Mouse (Mus musculus): ENCODE measurements around the gene Pnkd. TPM values are rescaled to one million over a fixed set of nuclear protein-coding genes. Genes with fewer than 3 reads are reported as not detected.

The Pnkd gene
- total and polyA plus RNA-seq, 3 experiments: 45.5 to 318 (median 154) TPM

DNA sequence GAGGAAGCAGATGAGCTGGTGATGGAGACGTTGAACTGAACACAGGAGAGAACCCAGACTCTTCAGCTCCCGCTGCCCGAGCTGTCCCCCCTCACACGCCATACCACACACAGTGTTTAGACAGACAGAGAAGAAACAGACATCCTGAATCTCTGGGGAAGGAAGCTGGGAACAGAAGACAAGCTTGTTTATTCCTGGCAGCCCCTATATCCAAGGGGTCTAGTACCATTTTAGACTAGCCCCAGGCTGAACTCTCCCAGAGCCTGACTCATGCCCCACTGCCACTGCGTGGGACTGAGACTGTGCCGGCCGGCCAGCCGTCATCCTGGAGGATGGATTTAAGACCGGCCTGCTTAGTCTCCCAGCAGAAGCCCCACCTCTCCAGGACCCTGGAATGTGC, 9.7 kb upstream of the Pnkd start:
- no peak for TF ChIP-seq ETS1 (conservative IDR thresholded peaks at IDR 0.05; ENCODE audit: low read depth, low read length)
- no peak for TF ChIP-seq JUN (IDR thresholded peaks at IDR 0.05; ENCODE audit: insufficient read depth, low read depth, low read length)
- no peak for TF ChIP-seq USF1 (IDR thresholded peaks at IDR 0.05; ENCODE audit: low read depth, low read length)
- no peak for TF ChIP-seq NRF1 (IDR thresholded peaks at IDR 0.05; ENCODE audit: low read depth, low read length)
- no peak for TF ChIP-seq CTCF (conservative IDR thresholded peaks at IDR 0.05 in 1 of 2, IDR thresholded peaks at IDR 0.05 in 1 of 2; ENCODE audit: low read depth in 2 of 2, low read length in 2 of 2)
- TF ChIP-seq RAD21 (IDR thresholded peaks at IDR 0.05; ENCODE audit: low read depth, low read length): no peak
- TF ChIP-seq ZKSCAN1 (IDR thresholded peaks at IDR 0.05; ENCODE audit: borderline replicate concordance, low read depth, low read length): no peak
- TF ChIP-seq JUND (conservative IDR thresholded peaks at IDR 0.05; ENCODE audit: low read depth, low read length): no peak
- no peak for TF ChIP-seq GABPA (IDR thresholded peaks at IDR 0.05; ENCODE audit: insufficient replicate concordance, low read depth, low read length)
- no peak for TF ChIP-seq POLR2AphosphoS2 (IDR thresholded peaks at IDR 0.05; ENCODE audit: low read depth, low read length)
- TF ChIP-seq POLR2A (IDR thresholded peaks at IDR 0.05; ENCODE audit: low read depth, low read length): no peak
- no peak for TF ChIP-seq SIN3A (IDR thresholded peaks at IDR 0.05; ENCODE audit: low read length)
- TF ChIP-seq HCFC1 (IDR thresholded peaks at IDR 0.05; ENCODE audit: low read depth, low read length): no peak
- no peak for TF ChIP-seq MEF2A (IDR thresholded peaks at IDR 0.05; ENCODE audit: borderline replicate concordance, low read depth, low read length)
- TF ChIP-seq PAX5 (IDR thresholded peaks at IDR 0.05; ENCODE audit: low read length): no peak
- no peak for TF ChIP-seq RCOR1 (conservative IDR thresholded peaks at IDR 0.05; ENCODE audit: low read depth, low read length)
- no peak for TF ChIP-seq IRF4 (IDR thresholded peaks at IDR 0.05; ENCODE audit: low read depth, low read length)
- no peak for TF ChIP-seq KAT2A (IDR thresholded peaks at IDR 0.05; ENCODE audit: insufficient replicate concordance, low read length)
- TF ChIP-seq ZC3H11A (IDR thresholded peaks at IDR 0.05; ENCODE audit: low read depth, low read length): no peak
- in situ Hi-C loops (cut with MboI; ENCODE audit: low pct_ligation_motif_present, low pct_unique_long_range_greater_than_20kb, low sequenced_read_pairs) (no loop called here), dilution Hi-C loops (cut with MboI; ENCODE audit: extremely low pct_ligation_motif_present, extremely low pct_unique_long_range_greater_than_20kb, low sequenced_read_pairs) (no loop called here)
- no peak overlapping the region for H3K4me2 ChIP-seq (ENCODE audit: insufficient read depth, low read depth, poor library complexity, severe bottlenecking)
- peaks cover 11 to 28% of the 10 kb centered on the region in 2 experiments for H3K36me3 ChIP-seq (replicated peaks in 1 of 2; ENCODE audit: control insufficient read depth in 1 of 2, insufficient read depth in 1 of 2, low read length in 1 of 2)
- no peak overlapping the region for H3K27ac ChIP-seq (ENCODE audit: insufficient read depth, low read depth)
- peaks cover 9 to 15% of the 10 kb centered on the region in 2 experiments for H3K4me1 ChIP-seq (ENCODE audit: control insufficient read depth in 1 of 2, insufficient read depth in 2 of 2)
- H3K9ac ChIP-seq (ENCODE audit: insufficient read depth, low read depth): no peak overlapping the region
- H3K9me3 ChIP-seq (replicated peaks; ENCODE audit: low read length): no peaks in the 10 kb centered on the region
- H3K4me3 ChIP-seq (replicated peaks in 1 of 3; ENCODE audit: low read depth in 2 of 3, low read length in 2 of 3, poor library complexity in 1 of 3): no peak overlapping the region
- H3K27me3 ChIP-seq (replicated peaks): no peaks in the 10 kb centered on the region
- H3K79me2 ChIP-seq (replicated peaks; ENCODE audit: control insufficient read depth, extremely low read depth, insufficient read depth, poor library complexity, severe bottlenecking): no peaks in the 10 kb centered on the region
- no peak for DNase-seq (ENCODE audit: extremely low read depth)

DNA sequence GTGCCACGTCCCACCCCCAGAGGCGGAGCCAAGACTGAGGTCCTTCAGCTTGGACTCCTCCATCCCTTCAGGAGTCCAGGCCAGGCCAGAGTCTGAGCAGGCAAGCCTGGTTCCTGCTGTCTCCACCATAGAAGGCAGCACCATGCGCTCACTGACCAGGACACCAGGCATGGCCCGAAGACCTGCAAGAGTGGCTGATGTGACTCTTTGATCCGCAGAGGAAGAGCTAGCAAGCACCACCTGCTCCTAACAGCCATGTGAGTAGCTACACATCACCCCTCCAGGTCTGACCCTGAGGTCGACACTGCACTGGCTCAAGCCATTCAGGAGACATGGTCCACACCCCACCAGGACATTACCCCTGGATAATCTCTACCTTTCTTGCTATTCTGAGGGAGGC, 7.7 kb upstream of the Pnkd start:
- Histone ChIP-seq H3K4me2 (ENCODE audit: insufficient read depth, low read depth, poor library complexity, severe bottlenecking) (no peak overlapping the region), H3K9ac (ENCODE audit: insufficient read depth, low read depth) (no peak overlapping the region), H3K27ac (ENCODE audit: insufficient read depth, low read depth) (no peak overlapping the region), H3K79me2 (replicated peaks; ENCODE audit: control insufficient read depth, extremely low read depth, insufficient read depth, poor library complexity, severe bottlenecking) (no peaks in the 10 kb centered on the region), H3K4me1 (ENCODE audit: control insufficient read depth in 1 of 2, insufficient read depth in 2 of 2) (peaks cover 9 to 24% of the 10 kb centered on the region in 2 experiments), H3K27me3 (replicated peaks) (no peaks in the 10 kb centered on the region), H3K36me3 (replicated peaks in 1 of 2; ENCODE audit: control insufficient read depth in 1 of 2, insufficient read depth in 1 of 2, low read length in 1 of 2) (peaks cover 31 to 38% of the 10 kb centered on the region in 2 experiments), H3K4me3 (replicated peaks in 1 of 3; ENCODE audit: low read depth in 2 of 3, low read length in 2 of 3, poor library complexity in 1 of 3) (no peak overlapping the region), H3K9me3 (replicated peaks; ENCODE audit: low read length) (no peaks in the 10 kb centered on the region)
- dilution Hi-C loops (cut with MboI; ENCODE audit: extremely low pct_ligation_motif_present, extremely low pct_unique_long_range_greater_than_20kb, low sequenced_read_pairs): no loop called here
- in situ Hi-C loops (cut with MboI; ENCODE audit: low pct_ligation_motif_present, low pct_unique_long_range_greater_than_20kb, low sequenced_read_pairs): no loop called here
- DNase-seq (ENCODE audit: extremely low read depth): no peak
- TF ChIP-seq TBP (conservative IDR thresholded peaks at IDR 0.05; ENCODE audit: low read depth, low read length) (no peak), HCFC1 (IDR thresholded peaks at IDR 0.05; ENCODE audit: low read depth, low read length) (no peak), MYC (IDR thresholded peaks at IDR 0.05; ENCODE audit: low read depth, low read length) (no peak), UBTF (IDR thresholded peaks at IDR 0.05; ENCODE audit: low read depth, low read length) (no peak)
